Mouse (Mus musculus) midbrain, embryonic 13.5 days (tissue): ENCODE data around the gene Huwe1. TPM values are rescaled to one million over a fixed set of nuclear protein-coding genes. Genes with fewer than 3 reads are reported as not detected.

Source experiments
- microRNA counts: library from miRNA; unstranded; fragments of <30 nt; microRNA quantifications from one replicate; lab custom pipeline; 2016
- microRNA-seq: library from miRNA; unstranded; fragments of <30 nt; microRNA quantifications from one replicate; pipeline ENCODE4, GENCODE M21; 2016
- polyA plus RNA-seq: library from polyadenylated mRNA; unstranded; fragments of >200 nt; fragmentation: Nextera tagmentation; extraction: Ambion mirVana; gene quantifications from 2 replicates; pipeline ENCODE4 v1.2.1, GENCODE M21; 2015

The Huwe1 gene
- polyA plus RNA-seq, 1 experiment from 2014 or later, result 65.5 TPM

MicroRNA genes within 50 kb of the gene (microRNA counts, 519-probe panel; counts per million panel counts)
- microRNA mmu-miR-98 (lab: Ali Mortazavi, UCI), result 4,054 counts per million, percentile 76 among the panel's probes with 10 or more counts

Small RNA genes within 50 kb of the gene (microRNA-seq; reads per million reads assigned to microRNA genes)
- gene Mir3113, result not detected
- gene Mir98, result 2,987 reads per million, percentile 87 among the genes with 10 or more reads in this experiment
- 1,197 reads per million, percentile 80 among the genes with 10 or more reads in this experiment for gene Mirlet7f-2

Other genes starting within 250 kb of the Huwe1 start
- 119 and 128 TPM in 2 replicates for gene Hsd17b10, start 201.0 kb downstream of the Huwe1 start, polyA plus RNA-seq
- gene Ribc1, start 215.5 kb downstream of the Huwe1 start, polyA plus RNA-seq, result 4.0 TPM in 2 replicates
- 90.2 and 103 TPM in 2 replicates for gene Smc1a, start 215.6 kb downstream of the Huwe1 start, polyA plus RNA-seq